Mouse (Mus musculus) liver, adult 2 months (tissue): ENCODE data around the gene Slc38a7.

ENCODE experiments used
- CTCF ChIP-seq: fragments of 200-500 bp; IDR thresholded peaks from 2 replicates; pipeline ENCODE4 v1.5.1; 2011; ENCODE audit warnings: low read depth, low read length, control low read depth
- POLR2A ChIP-seq: fragments of 200-500 bp; IDR thresholded peaks from 2 replicates; pipeline ENCODE4 v1.6.1; 2011; ENCODE audit warnings: low read length, control low read depth; ENCODE audit not compliant: insufficient read depth; ENCODE audit errors: extremely low read depth

- no peak for TF ChIP-seq POLR2A
- no peak for TF ChIP-seq CTCF
These were observed 32.6 kb upstream of the Slc38a7 start for GRCm38 (mm10) chr8:95885966-95886365.
